Mouse (Mus musculus): Measurements from ENCODE around the gene Cab39l. TPM values are rescaled to one million over a fixed set of nuclear protein-coding genes. Genes with fewer than 3 reads are reported as not detected.

Cab39l gene
- polyA plus RNA-seq, 1 experiment from 2014 or later, result 21.8 TPM

DNA sequence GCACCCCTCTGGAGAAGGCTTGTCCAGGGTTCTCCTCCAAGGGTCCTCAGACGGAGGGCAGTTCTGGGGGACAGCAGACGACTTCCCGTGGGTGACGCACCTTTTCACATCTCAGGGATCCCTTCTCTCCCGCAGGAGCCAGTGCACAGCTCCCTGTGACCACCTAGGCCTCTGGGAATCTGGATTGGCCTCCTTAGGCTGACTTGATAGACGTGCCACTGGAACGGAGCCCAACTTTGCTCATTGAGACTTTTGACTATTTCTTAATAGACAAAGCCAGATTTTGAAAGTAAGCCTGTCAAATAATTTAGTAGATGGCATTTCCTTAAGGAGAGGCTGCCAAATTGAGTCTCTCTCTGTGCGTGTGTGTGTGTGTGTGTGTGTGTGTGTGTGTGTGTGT, 185.9 kb downstream of the Cab39l start:
- 36% methylated on average over 8 of the region's 8 CpGs for WGBS (ENCODE audit: insufficient replicate concordance)
- H3K4me2 ChIP-seq (ENCODE audit: low read depth, low read length), result 0 out of 2 replicates have a peak overlapping the region, but pooled peaks have one; percentile 65
- peaks cover 32% of the 10 kb centered on the region for H3K27me3 ChIP-seq (ENCODE audit: control insufficient read depth, insufficient read depth, low read depth, low read length)
- ATAC-seq (ENCODE audit: low read depth), result no peak
- no peak overlapping the region for H3K9ac ChIP-seq (ENCODE audit: low read depth, low read length)
- H3K4me1 ChIP-seq (ENCODE audit: control insufficient read depth, low read depth, low read length), result peaks cover 2% of the 10 kb centered on the region
- no peak overlapping the region for H3K27ac ChIP-seq (ENCODE audit: low read length)
- no peaks in the 10 kb centered on the region for H3K36me3 ChIP-seq (ENCODE audit: control insufficient read depth, insufficient read depth)
- no peaks in the 10 kb centered on the region for H3K9me3 ChIP-seq (replicated peaks; ENCODE audit: control insufficient read depth, low read length)
- H3K4me3 ChIP-seq (ENCODE audit: low read depth, low read length), result no peak overlapping the region

DNA sequence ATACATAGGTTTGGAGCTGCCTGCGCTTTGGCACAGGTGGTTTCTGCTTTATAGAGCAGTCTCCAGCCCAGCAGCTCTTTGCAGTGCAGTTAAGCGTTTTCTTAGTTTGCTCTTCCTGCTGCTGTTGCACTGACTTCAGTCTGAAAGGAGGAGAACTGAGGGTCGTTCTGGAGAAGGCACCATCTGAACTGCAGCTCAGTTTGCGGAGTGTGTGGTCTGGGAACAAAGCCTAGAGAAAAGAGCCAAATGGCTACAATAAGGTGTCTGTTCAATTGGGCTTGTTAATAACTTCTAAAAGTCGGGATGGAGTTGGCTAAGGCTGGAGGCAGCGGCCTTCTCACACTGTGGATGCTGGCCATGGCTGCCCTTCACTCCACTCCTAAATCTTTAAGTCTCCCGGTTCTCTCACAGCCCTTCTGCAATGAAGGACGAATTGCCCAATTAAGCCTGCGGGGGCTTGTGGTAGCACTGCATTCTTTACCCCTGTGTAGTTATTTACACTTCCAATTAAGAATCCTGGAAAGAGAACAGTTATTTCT, 186.4 kb downstream of the Cab39l start:
- WGBS (ENCODE audit: insufficient replicate concordance), result 51% methylated on average over 9 of the region's 9 CpGs
- no peak for ATAC-seq (ENCODE audit: low read depth)
- no peaks in the 10 kb centered on the region for H3K9me3 ChIP-seq (replicated peaks; ENCODE audit: control insufficient read depth, low read length)
- H3K4me1 ChIP-seq (ENCODE audit: control insufficient read depth, low read depth, low read length), result peaks cover 2% of the 10 kb centered on the region
- H3K36me3 ChIP-seq (ENCODE audit: control insufficient read depth, insufficient read depth), result no peaks in the 10 kb centered on the region
- H3K27ac ChIP-seq (ENCODE audit: low read length), result no peak overlapping the region
- H3K27me3 ChIP-seq (ENCODE audit: control insufficient read depth, insufficient read depth, low read depth, low read length), result peaks cover 32% of the 10 kb centered on the region
- H3K9ac ChIP-seq (ENCODE audit: low read depth, low read length), result no peak overlapping the region
- H3K4me2 ChIP-seq (ENCODE audit: low read depth, low read length), result no peak overlapping the region
- no peak overlapping the region for H3K4me3 ChIP-seq (ENCODE audit: low read depth, low read length)

DNA sequence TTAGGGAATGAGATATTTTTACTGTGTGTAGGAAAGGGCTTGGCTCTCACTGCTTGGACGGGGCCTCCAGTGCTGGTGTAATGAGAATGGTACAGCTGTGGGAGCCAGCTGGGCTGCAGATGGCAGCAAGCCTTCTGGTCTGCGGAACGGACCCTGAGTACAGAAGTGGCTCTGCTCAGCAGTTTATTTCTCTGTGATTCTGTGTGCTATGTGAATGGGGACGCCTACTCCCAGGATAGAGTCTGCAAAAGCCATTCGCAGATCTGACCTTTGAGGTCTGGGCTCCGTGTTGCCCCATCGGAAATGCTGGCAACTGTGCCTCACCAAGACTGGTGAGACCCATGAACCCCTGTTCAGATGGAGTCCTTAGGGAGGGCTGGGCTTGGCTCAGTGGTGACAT, 187.1 kb downstream of the Cab39l start:
- no peak overlapping the region for H3K4me3 ChIP-seq (ENCODE audit: low read depth, low read length)
- H3K27ac ChIP-seq (ENCODE audit: low read length), result no peak overlapping the region
- no peak overlapping the region for H3K4me2 ChIP-seq (ENCODE audit: low read depth, low read length)
- H3K27me3 ChIP-seq (ENCODE audit: control insufficient read depth, insufficient read depth, low read depth, low read length), result peaks cover 32% of the 10 kb centered on the region
- WGBS (ENCODE audit: insufficient replicate concordance), result 54% methylated on average over 7 of the region's 7 CpGs
- peaks cover 2% of the 10 kb centered on the region for H3K4me1 ChIP-seq (ENCODE audit: control insufficient read depth, low read depth, low read length)
- no peak for ATAC-seq (ENCODE audit: low read depth)
- H3K9me3 ChIP-seq (replicated peaks; ENCODE audit: control insufficient read depth, low read length), result no peaks in the 10 kb centered on the region
- no peaks in the 10 kb centered on the region for H3K36me3 ChIP-seq (ENCODE audit: control insufficient read depth, insufficient read depth)
- H3K9ac ChIP-seq (ENCODE audit: low read depth, low read length), result no peak overlapping the region

DNA sequence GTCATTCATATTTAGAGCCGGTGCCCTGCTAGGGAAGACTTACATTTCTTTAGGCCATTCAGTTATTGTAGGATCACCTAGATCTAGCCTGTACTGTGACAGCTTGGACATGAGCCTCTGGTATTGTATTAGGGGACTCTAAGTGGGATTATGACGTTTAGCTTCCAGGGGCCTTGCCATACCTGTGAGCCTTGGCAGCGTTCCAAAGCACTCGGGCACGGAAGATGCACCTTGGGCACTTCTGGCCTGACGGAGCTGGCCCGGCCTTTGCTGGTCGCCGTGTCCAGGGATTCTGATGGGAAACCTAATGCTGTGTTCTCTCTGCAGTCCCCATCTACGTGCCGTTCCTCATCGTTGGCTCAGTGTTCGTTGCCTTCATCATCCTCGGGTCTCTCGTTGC, 188.5 kb downstream of the Cab39l start:
- WGBS (ENCODE audit: insufficient replicate concordance), result 83% methylated on average over 15 of the region's 15 CpGs
- Histone ChIP-seq H3K4me2 (ENCODE audit: low read depth, low read length) (no peak overlapping the region), H3K4me1 (ENCODE audit: control insufficient read depth, low read depth, low read length) (peaks cover 2% of the 10 kb centered on the region), H3K4me3 (ENCODE audit: low read depth, low read length) (no peak overlapping the region), H3K36me3 (ENCODE audit: control insufficient read depth, insufficient read depth) (no peaks in the 10 kb centered on the region), H3K9ac (ENCODE audit: low read depth, low read length) (no peak overlapping the region), H3K27me3 (ENCODE audit: control insufficient read depth, insufficient read depth, low read depth, low read length) (peaks cover 32% of the 10 kb centered on the region), H3K9me3 (replicated peaks; ENCODE audit: control insufficient read depth, low read length) (no peaks in the 10 kb centered on the region), H3K27ac (ENCODE audit: low read length) (no peak overlapping the region)
- no peak for ATAC-seq (ENCODE audit: low read depth)

GRCm38 (mm10) chr14:59630096-59630495, 189.3 kb downstream of the Cab39l start:
- Histone ChIP-seq H3K36me3 (ENCODE audit: control insufficient read depth, insufficient read depth) (no peaks in the 10 kb centered on the region), H3K4me3 (ENCODE audit: low read depth, low read length) (no peak overlapping the region), H3K27me3 (ENCODE audit: control insufficient read depth, insufficient read depth, low read depth, low read length) (peaks cover 24% of the 10 kb centered on the region), H3K9me3 (replicated peaks; ENCODE audit: control insufficient read depth, low read length) (no peaks in the 10 kb centered on the region), H3K4me1 (ENCODE audit: control insufficient read depth, low read depth, low read length) (peaks cover 2% of the 10 kb centered on the region), H3K27ac (ENCODE audit: low read length) (no peak overlapping the region), H3K9ac (ENCODE audit: low read depth, low read length) (no peak overlapping the region), H3K4me2 (ENCODE audit: low read depth, low read length) (no peak overlapping the region)
- no peak for ATAC-seq (ENCODE audit: low read depth)
- WGBS (ENCODE audit: insufficient replicate concordance), result 71% methylated on average over 9 of the region's 9 CpGs

- Histone ChIP-seq H3K4me2 (ENCODE audit: low read depth, low read length) (no peak overlapping the region), H3K27me3 (ENCODE audit: control insufficient read depth, insufficient read depth, low read depth, low read length) (peaks cover 5% of the 10 kb centered on the region), H3K27ac (ENCODE audit: low read length) (no peak overlapping the region), H3K4me3 (ENCODE audit: low read depth, low read length) (no peak overlapping the region), H3K9ac (ENCODE audit: low read depth, low read length) (no peak overlapping the region), H3K9me3 (replicated peaks; ENCODE audit: control insufficient read depth, low read length) (no peaks in the 10 kb centered on the region), H3K36me3 (ENCODE audit: control insufficient read depth, insufficient read depth) (no peaks in the 10 kb centered on the region), H3K4me1 (ENCODE audit: control insufficient read depth, low read depth, low read length) (no peaks in the 10 kb centered on the region)
- ATAC-seq (ENCODE audit: low read depth), result no peak
- WGBS (ENCODE audit: insufficient replicate concordance), result 59% methylated on average over 6 of the region's 6 CpGs
Measured at GRCm38 (mm10) chr14:59632067-59632466, 191.3 kb downstream of the Cab39l start.

GRCm38 (mm10) chr14:59633295-59633898, 192.6 kb downstream of the Cab39l start:
- 72% methylated on average over 5 of the region's 5 CpGs for WGBS (ENCODE audit: insufficient replicate concordance)
- no peak overlapping the region for H3K27ac ChIP-seq (ENCODE audit: low read length)
- H3K9ac ChIP-seq (ENCODE audit: low read depth, low read length), result no peak overlapping the region
- no peak for ATAC-seq (ENCODE audit: low read depth)
- no peaks in the 10 kb centered on the region for H3K36me3 ChIP-seq (ENCODE audit: control insufficient read depth, insufficient read depth)
- no peaks in the 10 kb centered on the region for H3K4me1 ChIP-seq (ENCODE audit: control insufficient read depth, low read depth, low read length)
- H3K9me3 ChIP-seq (replicated peaks; ENCODE audit: control insufficient read depth, low read length), result no peaks in the 10 kb centered on the region
- H3K4me2 ChIP-seq (ENCODE audit: low read depth, low read length), result no peak overlapping the region
- H3K27me3 ChIP-seq (ENCODE audit: control insufficient read depth, insufficient read depth, low read depth, low read length), result no peaks in the 10 kb centered on the region
- no peak overlapping the region for H3K4me3 ChIP-seq (ENCODE audit: low read depth, low read length)

DNA sequence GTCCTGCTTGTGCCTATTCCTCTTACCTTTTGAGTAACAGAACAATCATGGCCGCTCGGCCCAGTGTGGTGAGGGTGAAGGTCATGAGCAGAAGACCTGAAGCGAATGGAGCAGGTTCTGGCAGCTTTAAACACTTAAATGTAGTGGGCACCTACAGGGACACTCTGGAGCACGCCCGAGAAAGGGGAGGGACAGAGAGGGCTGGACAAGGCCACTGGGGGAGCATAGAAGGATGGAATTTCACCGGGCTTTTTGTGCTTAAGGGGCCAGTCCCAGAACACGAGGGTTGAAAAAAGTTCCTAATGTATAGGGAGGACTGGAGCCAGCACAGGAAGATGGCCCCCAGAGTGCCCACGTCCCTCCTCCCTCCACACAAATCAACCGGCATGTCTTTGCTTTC, 193.2 kb downstream of the Cab39l start:
- Histone ChIP-seq H3K27ac (ENCODE audit: low read length) (no peak overlapping the region), H3K4me1 (ENCODE audit: control insufficient read depth, low read depth, low read length) (no peaks in the 10 kb centered on the region), H3K4me2 (ENCODE audit: low read depth, low read length) (no peak overlapping the region), H3K9me3 (replicated peaks; ENCODE audit: control insufficient read depth, low read length) (no peaks in the 10 kb centered on the region), H3K9ac (ENCODE audit: low read depth, low read length) (no peak overlapping the region), H3K4me3 (ENCODE audit: low read depth, low read length) (no peak overlapping the region), H3K36me3 (ENCODE audit: control insufficient read depth, insufficient read depth) (no peaks in the 10 kb centered on the region), H3K27me3 (ENCODE audit: control insufficient read depth, insufficient read depth, low read depth, low read length) (no peaks in the 10 kb centered on the region)
- ATAC-seq (ENCODE audit: low read depth), result no peak
- 67% methylated on average over 9 of the region's 9 CpGs for WGBS (ENCODE audit: insufficient replicate concordance)

Measured in liver, embryonic 16.5 days (tissue).